Mouse (Mus musculus) bone marrow macrophage, adult 2 months (primary cell): ENCODE data around the gene Rpl24.

Experiments used
- CTCF ChIP-seq: IDR thresholded peaks from 2 replicates; pipeline ENCODE4 v1.5.1; 2012; ENCODE audit warnings: low read depth, mild to moderate bottlenecking, low read length, moderate library complexity
- POLR2A ChIP-seq: IDR thresholded peaks from 2 replicates; pipeline ENCODE4 v1.6.1; 2012; ENCODE audit warnings: mild to moderate bottlenecking, low read depth, low read length, borderline replicate concordance

GRCm38 (mm10) chr16:56006798-56007197 is 40.7 kb downstream of the Rpl24 start:
- TF ChIP-seq POLR2A (no peak), CTCF (no peak)
